Mouse (Mus musculus): ENCODE results near the gene Cela3b. TPM values are rescaled to one million over a fixed set of nuclear protein-coding genes. Genes with fewer than 3 reads are reported as not detected.
A peak's percentile ranks its signal among the peaks of the same experiment; 100 is the strongest.

Cela3b gene
- polyA plus RNA-seq, 2 experiments: 0.06 TPM; not detected in 1

DNA sequence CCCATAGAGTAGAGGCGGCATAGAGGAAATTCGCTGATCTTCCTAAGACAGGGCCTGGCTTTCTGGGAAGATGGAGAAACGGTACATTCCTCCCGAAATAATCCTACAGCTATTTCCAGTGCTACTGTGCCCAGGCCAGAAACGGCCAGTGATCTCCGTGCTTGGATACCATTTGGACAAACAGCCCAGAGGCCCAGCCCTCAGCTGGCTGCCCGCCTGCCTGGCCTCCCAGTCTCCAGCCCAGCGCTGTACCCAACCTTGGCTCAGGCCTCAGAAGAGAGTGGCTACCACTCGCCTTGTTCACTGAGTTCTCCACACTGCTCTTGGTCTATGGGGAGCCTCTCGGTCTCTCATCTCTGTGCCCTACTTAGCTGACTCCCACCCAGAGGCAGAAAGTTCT, 19.4 kb upstream of the Cela3b start:
- DNase-seq (ENCODE audit: low read depth in 3 of 3, low spot score in 3 of 3) (no peak), ATAC-seq (ENCODE audit: insufficient read depth) (no peak)
- 76% methylated on average over 10 of the region's 10 CpGs for WGBS (ENCODE audit: insufficient replicate concordance)
- Histone ChIP-seq H3K9ac (replicated peaks) (no peak overlapping the region), H3K27me3 (ENCODE audit: control insufficient read depth, insufficient read depth, low read length) (no peaks in the 10 kb centered on the region), H3K4me3 (ENCODE audit: insufficient read depth in 1 of 2, low read depth in 2 of 2, low read length in 2 of 2) (no peak overlapping the region), H3K27ac (no peak overlapping the region), H3K36me3 (replicated peaks; ENCODE audit: control insufficient read depth, insufficient read depth, low read depth) (no peaks in the 10 kb centered on the region), H3K4me2 (ENCODE audit: low read depth) (no peak overlapping the region), H3K9me3 (ENCODE audit: control insufficient read depth, low read length) (no peaks in the 10 kb centered on the region), H3K4me1 (replicated peaks; ENCODE audit: control insufficient read depth in 2 of 2, insufficient read depth in 2 of 2, low read length in 1 of 2) (peaks cover 29 to 36% of the 10 kb centered on the region in 2 experiments)
- TF ChIP-seq CTCF (IDR thresholded peaks at IDR 0.05; ENCODE audit: low read depth) (no peak), EP300 (IDR thresholded peaks at IDR 0.05; ENCODE audit: low read depth) (no peak)

DNA sequence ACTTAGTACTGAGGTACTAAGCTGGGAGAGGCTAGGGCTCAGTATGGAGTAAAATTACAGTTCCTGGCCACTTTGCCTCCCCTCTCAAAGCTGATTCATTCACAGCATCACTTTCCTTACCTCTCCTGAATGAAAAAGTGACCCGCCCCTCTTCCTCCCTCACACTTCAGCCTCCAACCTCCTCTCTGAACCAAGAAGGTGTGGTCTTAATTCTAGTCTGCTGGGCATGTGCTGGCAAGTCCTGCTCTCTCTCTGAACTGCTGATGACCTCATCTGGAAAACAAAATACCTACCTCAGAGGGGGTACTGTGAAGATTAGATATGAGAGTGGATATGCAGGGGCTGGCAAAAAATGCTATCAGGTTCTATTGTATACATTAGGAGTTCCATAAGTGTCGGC, 18.8 kb upstream of the Cela3b start:
- ATAC-seq (ENCODE audit: insufficient read depth): no peak
- Histone ChIP-seq H3K4me2 (ENCODE audit: low read depth) (no peak overlapping the region), H3K27me3 (ENCODE audit: control insufficient read depth, insufficient read depth, low read length) (no peaks in the 10 kb centered on the region), H3K36me3 (replicated peaks; ENCODE audit: control insufficient read depth, insufficient read depth, low read depth) (no peaks in the 10 kb centered on the region), H3K9ac (replicated peaks) (no peak overlapping the region), H3K27ac (no peak overlapping the region), H3K4me1 (replicated peaks; ENCODE audit: control insufficient read depth in 2 of 2, insufficient read depth in 2 of 2, low read length in 1 of 2) (peaks cover 29 to 36% of the 10 kb centered on the region in 2 experiments), H3K4me3 (ENCODE audit: insufficient read depth in 1 of 2, low read depth in 2 of 2, low read length in 2 of 2) (no peak overlapping the region), H3K9me3 (ENCODE audit: control insufficient read depth, low read length) (no peaks in the 10 kb centered on the region)
- DNase-seq (ENCODE audit: low read depth in 3 of 3, low spot score in 3 of 3): no peak
- 54% methylated on average over 2 of the region's 2 CpGs for WGBS (ENCODE audit: insufficient replicate concordance)
- no peak for TF ChIP-seq CTCF (IDR thresholded peaks at IDR 0.05; ENCODE audit: low read depth)
- no peak for TF ChIP-seq EP300 (IDR thresholded peaks at IDR 0.05; ENCODE audit: low read depth)

DNA sequence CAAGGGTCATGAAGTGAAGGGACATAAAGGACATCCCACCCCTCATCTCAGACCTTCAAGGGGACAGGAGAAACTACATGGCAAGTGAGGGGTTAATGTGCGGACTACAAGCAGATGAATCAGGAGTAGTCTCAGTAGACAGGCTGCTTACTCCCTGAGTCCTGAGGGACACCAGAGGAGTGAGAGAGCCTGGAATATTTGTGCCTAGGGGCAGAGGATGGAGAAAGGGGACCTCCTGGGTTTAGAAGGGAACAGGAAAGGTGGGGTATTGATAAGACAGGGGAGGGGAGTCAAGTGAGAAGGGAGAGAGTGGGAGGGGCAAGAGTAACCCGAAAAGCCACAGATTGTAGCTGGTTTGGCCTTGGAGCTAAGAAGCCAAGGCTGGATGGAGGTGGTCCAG, 18.3 kb upstream of the Cela3b start:
- Histone ChIP-seq H3K27ac (no peak overlapping the region), H3K36me3 (replicated peaks; ENCODE audit: control insufficient read depth, insufficient read depth, low read depth) (no peaks in the 10 kb centered on the region), H3K4me1 (replicated peaks; ENCODE audit: control insufficient read depth in 2 of 2, insufficient read depth in 2 of 2, low read length in 1 of 2) (peaks cover 31 to 40% of the 10 kb centered on the region in 2 experiments), H3K27me3 (ENCODE audit: control insufficient read depth, insufficient read depth, low read length) (no peaks in the 10 kb centered on the region), H3K9me3 (ENCODE audit: control insufficient read depth, low read length) (no peaks in the 10 kb centered on the region), H3K4me3 (ENCODE audit: insufficient read depth in 1 of 2, low read depth in 2 of 2, low read length in 2 of 2) (no peak overlapping the region), H3K4me2 (ENCODE audit: low read depth) (no peak overlapping the region), H3K9ac (replicated peaks) (no peak overlapping the region)
- no peak for DNase-seq (ENCODE audit: low read depth in 3 of 3, low spot score in 3 of 3)
- TF ChIP-seq CTCF (IDR thresholded peaks at IDR 0.05; ENCODE audit: low read depth): no peak
- TF ChIP-seq EP300 (IDR thresholded peaks at IDR 0.05; ENCODE audit: low read depth): no peak
- 31% methylated on average over 2 of the region's 2 CpGs for WGBS (ENCODE audit: insufficient replicate concordance)
- ATAC-seq (ENCODE audit: insufficient read depth): no peak

DNA sequence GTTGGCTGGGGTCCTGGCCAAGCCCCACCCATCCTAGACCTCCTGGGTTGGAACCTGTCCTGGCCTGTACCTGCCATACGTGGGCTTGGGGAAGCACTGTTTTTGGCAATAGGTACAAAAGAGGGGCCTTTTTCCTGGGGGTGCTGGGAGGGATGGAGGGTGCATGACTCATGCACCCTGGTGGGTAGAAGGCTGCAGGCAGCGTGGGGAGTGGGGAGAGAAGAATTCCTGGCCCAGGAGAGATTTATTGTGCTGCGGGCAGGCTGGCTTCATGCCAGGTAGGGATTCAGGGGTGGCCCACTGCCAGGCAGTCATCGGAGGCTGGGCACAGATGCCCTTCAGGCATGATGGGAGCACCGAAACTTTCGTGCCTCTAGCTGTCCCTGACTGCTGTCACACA, 17.9 kb upstream of the Cela3b start:
- WGBS (ENCODE audit: insufficient replicate concordance): 66% methylated on average over 6 of the region's 6 CpGs
- Histone ChIP-seq H3K27ac (no peak overlapping the region), H3K4me1 (replicated peaks; ENCODE audit: control insufficient read depth in 2 of 2, insufficient read depth in 2 of 2, low read length in 1 of 2) (peaks cover 31 to 41% of the 10 kb centered on the region in 2 experiments), H3K4me3 (ENCODE audit: insufficient read depth in 1 of 2, low read depth in 2 of 2, low read length in 2 of 2) (no peak overlapping the region), H3K9ac (replicated peaks) (no peak overlapping the region), H3K9me3 (ENCODE audit: control insufficient read depth, low read length) (no peaks in the 10 kb centered on the region), H3K27me3 (ENCODE audit: control insufficient read depth, insufficient read depth, low read length) (no peaks in the 10 kb centered on the region), H3K36me3 (replicated peaks; ENCODE audit: control insufficient read depth, insufficient read depth, low read depth) (no peaks in the 10 kb centered on the region), H3K4me2 (ENCODE audit: low read depth) (no peak overlapping the region)
- DNase-seq (ENCODE audit: low read depth in 3 of 3, low spot score in 3 of 3): no peak
- TF ChIP-seq CTCF (IDR thresholded peaks at IDR 0.05; ENCODE audit: low read depth): no peak
- no peak for TF ChIP-seq EP300 (IDR thresholded peaks at IDR 0.05; ENCODE audit: low read depth)
- no peak for ATAC-seq (ENCODE audit: insufficient read depth)

DNA sequence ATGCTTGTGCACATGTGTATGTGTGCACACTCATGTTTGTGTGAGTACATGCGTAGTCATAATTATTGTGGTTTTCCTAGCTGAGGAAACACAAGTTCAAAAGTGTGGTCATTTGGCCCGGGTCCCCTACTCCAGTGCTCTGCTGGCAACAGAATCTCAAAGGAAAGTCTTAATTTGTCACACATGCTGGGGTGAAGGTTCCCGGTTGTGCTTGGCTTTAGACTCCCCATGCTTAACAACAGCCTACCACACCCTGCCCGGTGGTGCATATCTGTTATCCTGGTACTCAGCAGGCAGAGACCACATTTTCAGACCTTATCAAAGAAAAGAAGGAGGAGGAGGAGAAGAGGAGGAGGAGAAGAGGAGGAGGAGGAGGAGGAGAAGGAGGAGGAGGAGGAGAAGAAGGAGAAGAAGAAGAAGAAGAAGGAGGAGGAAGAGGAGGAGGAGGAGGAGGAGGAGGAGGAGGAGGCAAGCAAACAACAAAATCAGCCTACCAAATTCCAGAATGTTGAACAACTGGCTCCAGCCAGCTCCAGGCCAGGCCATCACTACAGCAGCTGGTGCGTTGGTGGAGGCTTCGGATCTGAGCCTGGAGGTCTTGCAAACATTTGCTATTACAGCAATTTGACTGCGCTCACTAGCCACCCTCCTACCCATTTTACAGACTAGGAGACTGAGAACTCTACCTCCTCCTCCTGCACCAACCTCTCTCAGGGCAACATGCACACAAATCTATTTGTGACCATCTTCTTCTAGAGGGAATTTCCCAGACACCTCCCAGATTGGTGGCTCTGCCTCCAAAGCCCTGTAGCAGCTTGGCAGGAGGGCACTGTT, 17.2 kb upstream of the Cela3b start:
- H3K27ac ChIP-seq: peak overlapping the region; percentile 45

More for the DNA sequence above, 17.2 kb upstream of the Cela3b start:
- Histone ChIP-seq H3K4me1 (replicated peaks; ENCODE audit: control insufficient read depth in 2 of 2, insufficient read depth in 2 of 2, low read length in 1 of 2) (peaks cover 31 to 41% of the 10 kb centered on the region in 2 experiments), H3K4me3 (ENCODE audit: insufficient read depth in 1 of 2, low read depth in 2 of 2, low read length in 2 of 2) (no peak overlapping the region), H3K27me3 (ENCODE audit: control insufficient read depth, insufficient read depth, low read length) (no peaks in the 10 kb centered on the region), H3K4me2 (ENCODE audit: low read depth) (peak overlapping the region; percentile 35), H3K9me3 (ENCODE audit: control insufficient read depth, low read length) (no peaks in the 10 kb centered on the region), H3K36me3 (replicated peaks; ENCODE audit: control insufficient read depth, insufficient read depth, low read depth) (no peaks in the 10 kb centered on the region), H3K9ac (replicated peaks) (no peak overlapping the region)
- DNase-seq (ENCODE audit: low read depth in 3 of 3, low spot score in 3 of 3) (peak; percentile 48 to 55 (median 51)), ATAC-seq (ENCODE audit: insufficient read depth) (peak; percentile 88)
- TF ChIP-seq CTCF (IDR thresholded peaks at IDR 0.05; ENCODE audit: low read depth) (no peak), EP300 (IDR thresholded peaks at IDR 0.05; ENCODE audit: low read depth) (peak; percentile 60)
- 39% methylated on average over 7 of the region's 7 CpGs for WGBS (ENCODE audit: insufficient replicate concordance)
